Mouse (Mus musculus): ENCODE results near the gene Sult2b1. TPM values are rescaled to one million over a fixed set of nuclear protein-coding genes. Genes with fewer than 3 reads are reported as not detected.

Gene Sult2b1
- polyA plus RNA-seq, 1 experiment = 0.87 TPM

GRCm38 (mm10) chr7:45793969-45794585 is 9.6 kb upstream of the Sult2b1 start:
- no peak overlapping the region for H3K4me3 ChIP-seq (ENCODE audit: insufficient read depth, low read depth, low read length)
- H3K4me1 ChIP-seq (ENCODE audit: control insufficient read depth, insufficient read depth, insufficient read length, low read length) = no peaks in the 10 kb centered on the region
- no peak overlapping the region for H3K27ac ChIP-seq (replicated peaks; ENCODE audit: low read depth, low read length)

GRCm38 (mm10) chr7:45793240-45793639 is 8.8 kb upstream of the Sult2b1 start:
- H3K27ac ChIP-seq (replicated peaks; ENCODE audit: low read depth, low read length) = no peak overlapping the region
- no peaks in the 10 kb centered on the region for H3K4me1 ChIP-seq (ENCODE audit: control insufficient read depth, insufficient read depth, insufficient read length, low read length)
- H3K4me3 ChIP-seq (ENCODE audit: insufficient read depth, low read depth, low read length) = no peak overlapping the region

- H3K4me1 ChIP-seq (ENCODE audit: control insufficient read depth, insufficient read depth, insufficient read length, low read length) = no peaks in the 10 kb centered on the region
- H3K4me3 ChIP-seq (ENCODE audit: insufficient read depth, low read depth, low read length) = no peak overlapping the region
Observed at GRCm38 (mm10) chr7:45791756-45792490, 7.5 kb upstream of the Sult2b1 start.

DNA sequence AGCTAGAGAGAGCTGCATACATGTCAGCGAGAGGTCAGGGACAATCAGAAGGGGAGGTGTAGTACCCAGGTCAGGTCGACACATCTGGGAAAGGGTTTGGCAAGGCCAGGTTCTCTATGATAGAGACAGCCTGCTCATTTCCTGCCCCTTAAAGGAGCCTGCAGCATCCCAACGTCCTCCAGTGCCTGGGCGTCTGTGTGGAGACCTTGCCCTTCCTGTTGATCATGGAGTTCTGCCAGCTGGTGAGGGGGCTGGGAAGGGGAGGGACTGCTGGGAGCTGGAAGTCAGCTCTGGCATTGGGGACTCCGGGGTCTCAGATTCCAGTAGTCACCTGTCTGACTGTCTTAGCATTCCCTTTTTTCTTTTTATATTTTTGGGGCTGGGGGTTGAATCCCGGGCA is 6.3 kb upstream of the Sult2b1 start:
- H3K27ac ChIP-seq (replicated peaks; ENCODE audit: low read depth, low read length) = no peak overlapping the region
- H3K4me3 ChIP-seq (ENCODE audit: insufficient read depth, low read depth, low read length) = no peak overlapping the region
- H3K4me1 ChIP-seq (ENCODE audit: control insufficient read depth, insufficient read depth, insufficient read length, low read length) = no peaks in the 10 kb centered on the region

More at GRCm38 (mm10) chr7:45791756-45792490, 7.5 kb upstream of the Sult2b1 start:
- H3K27ac ChIP-seq (replicated peaks; ENCODE audit: low read depth, low read length) = no peak overlapping the region

DNA sequence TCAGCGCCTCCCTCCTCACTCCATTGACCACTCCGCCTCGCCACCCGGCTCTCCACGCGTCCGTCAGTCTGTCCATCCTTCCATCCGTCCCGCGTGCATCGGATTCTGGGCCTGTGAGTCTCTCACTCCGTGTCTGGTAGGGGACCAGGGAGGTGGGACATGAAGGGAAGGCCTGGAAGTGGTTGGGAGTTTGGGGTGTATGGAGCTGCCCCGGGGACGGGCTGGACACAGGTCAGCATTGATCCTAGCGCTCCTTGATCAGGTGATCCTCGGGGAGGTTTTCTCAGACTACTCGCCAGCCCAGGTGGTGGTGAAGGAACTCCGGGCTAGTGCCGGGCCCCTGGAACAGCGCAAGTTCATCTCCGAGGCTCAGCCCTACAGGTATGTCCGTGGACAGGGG is 3.2 kb upstream of the Sult2b1 start:
- H3K4me1 ChIP-seq (ENCODE audit: control insufficient read depth, insufficient read depth, insufficient read length, low read length) = no peaks in the 10 kb centered on the region
- no peak overlapping the region for H3K27ac ChIP-seq (replicated peaks; ENCODE audit: low read depth, low read length)
- no peak overlapping the region for H3K4me3 ChIP-seq (ENCODE audit: insufficient read depth, low read depth, low read length)

DNA sequence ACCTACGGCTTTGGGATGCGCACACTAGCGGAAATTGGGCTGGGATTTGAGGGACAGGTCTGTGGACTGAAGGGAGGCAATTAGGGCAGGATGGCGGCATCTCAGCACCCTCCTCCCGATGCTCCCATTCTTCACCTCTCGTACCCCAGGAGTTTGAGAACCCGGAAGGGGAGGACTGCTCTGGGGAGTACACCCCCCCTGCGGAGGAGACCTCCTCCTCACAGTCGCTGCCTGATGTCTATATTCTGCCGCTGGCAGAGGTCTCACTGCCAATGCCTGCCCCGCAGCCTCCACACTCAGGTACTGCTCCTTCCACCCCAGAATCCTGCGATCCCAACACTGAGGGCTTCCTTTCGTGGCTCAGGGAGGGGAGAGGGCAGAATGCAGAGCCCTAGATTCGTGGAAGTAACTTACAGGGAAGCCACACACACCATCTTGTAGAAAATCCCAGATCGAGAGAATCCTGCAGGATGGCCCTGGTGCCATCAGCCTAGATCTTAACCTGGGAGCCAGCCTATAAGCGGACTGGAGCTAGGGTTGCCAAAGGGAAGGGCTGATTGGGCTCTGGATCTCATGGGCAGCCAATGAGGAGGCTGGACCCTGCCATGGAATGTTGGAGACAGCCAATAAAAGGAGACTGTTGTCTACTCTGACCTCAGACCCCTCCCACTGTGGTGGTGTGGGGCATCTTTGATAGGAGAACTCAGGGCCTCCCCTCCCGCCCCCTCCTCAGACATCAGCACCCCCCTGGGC is 2.4 kb upstream of the Sult2b1 start:
- no peak overlapping the region for H3K4me3 ChIP-seq (ENCODE audit: insufficient read depth, low read depth, low read length)
- H3K27ac ChIP-seq (replicated peaks; ENCODE audit: low read depth, low read length) = no peak overlapping the region
- peaks cover 6% of the 10 kb centered on the region for H3K4me1 ChIP-seq (ENCODE audit: control insufficient read depth, insufficient read depth, insufficient read length, low read length)

DNA sequence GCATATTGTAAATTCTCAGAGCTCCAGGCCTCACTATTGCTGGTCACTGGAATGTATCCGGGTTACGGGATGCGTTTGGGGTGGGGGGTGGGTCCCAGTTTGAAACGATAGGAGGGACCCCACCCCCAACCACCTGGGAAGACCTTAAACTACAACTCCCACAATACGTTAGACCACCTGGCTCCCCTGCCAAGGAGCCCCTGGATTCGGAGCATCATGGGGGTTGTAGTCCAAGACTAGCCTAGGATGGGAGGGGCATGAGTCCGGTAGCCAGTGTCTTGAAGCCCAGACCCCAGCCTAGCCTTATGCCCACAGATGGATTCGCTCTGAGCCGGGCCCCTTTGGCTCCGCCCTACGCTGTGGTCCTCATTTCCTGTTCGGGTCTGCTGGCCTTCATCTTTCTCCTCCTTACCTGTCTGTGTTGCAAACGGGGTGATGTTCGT is 1.7 kb upstream of the Sult2b1 start:
- H3K4me3 ChIP-seq (ENCODE audit: insufficient read depth, low read depth, low read length) = no peak overlapping the region
- peaks cover 6% of the 10 kb centered on the region for H3K4me1 ChIP-seq (ENCODE audit: control insufficient read depth, insufficient read depth, insufficient read length, low read length)
- H3K27ac ChIP-seq (replicated peaks; ENCODE audit: low read depth, low read length) = no peak overlapping the region

DNA sequence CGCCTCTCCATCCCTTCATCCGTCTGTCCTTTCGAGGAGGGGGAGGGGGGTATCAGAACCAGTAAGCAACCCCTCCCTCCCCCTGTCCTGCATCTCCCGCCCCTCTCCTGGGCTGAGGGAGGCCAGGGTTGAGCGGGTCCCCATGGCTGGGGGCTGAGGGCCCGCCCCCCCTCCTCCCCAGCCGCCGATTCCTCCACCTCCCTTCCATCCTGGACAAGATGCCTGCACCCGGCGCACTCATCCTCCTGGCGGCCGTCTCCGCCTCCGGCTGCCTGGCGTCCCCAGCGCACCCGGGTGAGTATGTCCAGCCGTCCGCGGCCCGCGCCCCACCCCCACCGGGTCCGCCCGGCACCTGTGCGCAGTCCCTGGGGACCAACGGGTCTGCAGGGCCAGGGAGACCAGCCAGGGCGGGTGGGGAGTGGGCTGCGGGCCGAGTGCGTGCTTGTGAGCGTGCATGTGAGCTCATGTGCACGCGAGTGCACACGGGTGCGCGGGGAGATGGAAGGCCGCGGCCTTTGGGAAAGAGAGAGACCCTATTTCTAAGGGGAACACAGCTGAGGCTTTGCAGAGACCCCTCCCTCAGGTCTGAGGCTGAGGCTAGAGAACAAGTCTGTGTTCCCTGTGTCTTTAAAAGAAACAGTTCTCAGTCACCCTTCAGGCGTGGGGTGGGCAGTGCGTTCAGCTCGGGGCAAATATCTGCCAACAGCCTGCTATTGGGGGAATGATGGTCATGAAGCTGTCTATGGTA is 1.1 kb upstream of the Sult2b1 start:
- no peak overlapping the region for H3K27ac ChIP-seq (replicated peaks; ENCODE audit: low read depth, low read length)
- no peak overlapping the region for H3K4me3 ChIP-seq (ENCODE audit: insufficient read depth, low read depth, low read length)
- peaks cover 6% of the 10 kb centered on the region for H3K4me1 ChIP-seq (ENCODE audit: control insufficient read depth, insufficient read depth, insufficient read length, low read length)

GRCm38 (mm10) chr7:45783511-45784091 is 868 bp downstream of the Sult2b1 start, which contains the start of gene Lmtk3:
TSS of gene Lmtk3 (plus strand) at chr7:45783738.
- Histone ChIP-seq H3K4me1 (ENCODE audit: control insufficient read depth, insufficient read depth, insufficient read length, low read length) (peaks cover 6% of the 10 kb centered on the region), H3K27ac (replicated peaks; ENCODE audit: low read depth, low read length) (no peak within 1 kb of the TSS), H3K4me3 (ENCODE audit: insufficient read depth, low read depth, low read length) (peak within 1 kb of the TSS; percentile 48)

DNA sequence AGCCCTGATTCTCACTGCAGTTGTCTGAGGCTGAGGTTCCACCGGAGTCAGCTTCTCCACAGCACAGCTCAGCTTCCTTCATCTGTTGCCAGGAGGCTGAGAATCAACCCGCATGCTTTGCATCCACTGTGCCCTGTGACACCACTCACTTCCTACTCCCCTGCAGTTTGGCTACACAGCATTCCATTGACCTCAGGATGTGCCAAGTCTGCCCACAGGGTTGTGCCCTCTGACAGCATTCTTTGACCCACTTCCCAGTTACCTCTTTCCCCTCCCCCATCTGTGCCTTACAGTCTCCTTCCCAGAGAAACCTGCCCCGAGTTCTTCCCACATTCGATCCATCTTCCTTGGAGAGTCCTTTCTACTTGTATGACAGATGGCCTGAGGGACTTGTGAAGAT is 2.2 kb downstream of the Sult2b1 start:
- H3K4me3 ChIP-seq (ENCODE audit: insufficient read depth, low read depth, low read length) = no peak overlapping the region
- no peak overlapping the region for H3K27ac ChIP-seq (replicated peaks; ENCODE audit: low read depth, low read length)
- H3K4me1 ChIP-seq (ENCODE audit: control insufficient read depth, insufficient read depth, insufficient read length, low read length) = peaks cover 6% of the 10 kb centered on the region

DNA sequence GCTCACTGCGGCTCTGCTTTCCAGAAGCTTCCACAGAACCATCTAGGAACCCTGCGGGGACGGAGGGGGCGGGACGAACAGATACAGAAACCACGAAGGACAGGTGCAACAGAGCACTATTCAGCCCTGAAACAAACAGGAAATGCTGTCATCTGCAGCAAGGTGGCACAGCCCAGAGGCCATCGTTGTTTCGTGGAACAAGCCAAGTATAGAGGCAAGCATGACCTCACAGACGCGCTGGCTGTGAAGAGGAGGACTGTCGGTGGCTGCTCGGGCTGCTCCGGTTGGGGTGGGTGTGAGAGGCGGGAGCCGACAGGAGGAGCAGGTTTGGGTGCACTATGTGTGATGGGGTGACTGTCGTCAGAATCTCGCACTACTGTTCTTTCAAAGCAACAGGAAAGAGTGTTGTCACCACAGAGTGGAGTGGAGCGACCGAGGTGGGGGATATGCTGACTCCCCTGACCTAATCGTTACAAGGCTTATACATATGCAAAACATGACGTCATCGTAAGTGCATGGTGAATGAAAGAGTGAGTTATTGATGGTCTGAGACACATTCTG is 5.3 kb downstream of the Sult2b1 start:
- no peak overlapping the region for H3K27ac ChIP-seq (replicated peaks; ENCODE audit: low read depth, low read length)
- H3K4me3 ChIP-seq (ENCODE audit: insufficient read depth, low read depth, low read length) = no peak overlapping the region
- peaks cover 6% of the 10 kb centered on the region for H3K4me1 ChIP-seq (ENCODE audit: control insufficient read depth, insufficient read depth, insufficient read length, low read length)

DNA sequence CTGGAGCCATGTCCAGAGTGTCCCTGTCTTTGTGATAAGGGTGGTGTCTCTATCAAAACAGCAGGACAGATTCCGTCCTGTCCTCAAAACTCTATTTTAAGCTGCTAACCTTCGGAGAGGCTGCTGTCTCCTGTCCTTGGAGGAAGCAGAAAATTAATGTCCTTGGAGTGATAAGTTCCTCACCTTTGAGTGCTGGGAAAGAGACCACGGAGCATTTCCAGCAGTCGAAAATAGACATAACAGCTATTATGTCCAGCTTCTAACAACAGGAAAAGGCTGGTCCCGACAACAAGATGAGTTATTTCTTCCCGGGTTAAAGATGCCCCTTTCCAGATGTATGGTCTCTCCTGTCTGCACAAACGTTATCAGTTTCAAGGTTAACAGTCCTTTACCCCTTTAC is 9.2 kb downstream of the Sult2b1 start:
- Histone ChIP-seq H3K4me3 (ENCODE audit: insufficient read depth, low read depth, low read length) (no peak overlapping the region), H3K4me1 (ENCODE audit: control insufficient read depth, insufficient read depth, insufficient read length, low read length) (no peaks in the 10 kb centered on the region), H3K27ac (replicated peaks; ENCODE audit: low read depth, low read length) (no peak overlapping the region)

DNA sequence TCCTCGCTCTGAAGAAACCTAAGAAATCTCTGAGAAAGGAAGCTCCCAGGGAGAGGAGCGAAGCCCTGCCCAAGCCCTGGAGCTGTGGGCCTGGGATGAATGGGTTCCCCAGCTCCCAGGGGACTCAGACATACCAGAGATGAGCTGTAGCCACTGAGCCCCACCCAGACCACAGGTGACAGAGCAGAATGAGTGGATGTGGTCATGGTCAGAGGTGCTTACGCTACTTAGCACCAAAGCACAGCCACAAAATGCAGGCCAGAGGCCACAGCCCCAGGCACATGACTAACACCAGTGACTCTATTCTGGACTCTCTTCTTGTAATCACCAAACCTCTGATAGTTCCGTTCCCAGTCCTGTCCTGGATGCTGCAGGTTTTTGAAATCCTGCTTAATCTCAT is 13.4 kb downstream of the Sult2b1 start:
- H3K4me3 ChIP-seq (ENCODE audit: insufficient read depth, low read depth, low read length) = no peak overlapping the region
- H3K4me1 ChIP-seq (ENCODE audit: control insufficient read depth, insufficient read depth, insufficient read length, low read length) = no peaks in the 10 kb centered on the region
- no peak overlapping the region for H3K27ac ChIP-seq (replicated peaks; ENCODE audit: low read depth, low read length)

DNA sequence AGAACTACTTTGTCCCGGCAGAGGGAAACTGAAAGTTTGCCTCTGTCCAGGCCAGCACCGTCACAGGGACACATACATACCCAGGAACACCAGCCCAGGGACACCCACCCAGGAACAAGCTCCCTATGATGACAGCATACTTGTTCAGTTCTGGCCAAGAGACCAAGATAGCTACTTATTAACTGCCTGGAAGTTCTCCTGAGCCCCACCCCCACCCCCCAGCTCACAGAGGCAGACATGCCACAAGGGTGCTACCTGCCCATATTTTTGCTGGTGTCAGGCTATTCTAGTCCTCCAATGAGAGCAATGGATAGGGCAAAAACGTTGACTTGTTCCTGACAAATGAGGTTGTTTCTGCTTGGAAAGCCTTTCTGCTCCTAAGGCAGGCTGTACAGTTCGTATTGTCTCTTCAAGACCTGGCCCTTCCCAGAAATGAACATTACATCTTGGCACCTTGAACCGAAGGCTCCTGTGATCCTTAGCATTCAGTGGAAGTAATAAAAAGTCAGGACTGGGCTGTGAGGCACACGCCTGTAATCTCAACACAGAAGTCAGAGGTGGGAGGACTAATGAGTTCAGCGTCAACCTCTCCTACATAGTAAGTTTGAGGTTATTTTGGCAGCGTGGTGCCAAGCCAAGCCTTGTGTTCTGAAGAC is 13.9 kb downstream of the Sult2b1 start:
- no peaks in the 10 kb centered on the region for H3K4me1 ChIP-seq (ENCODE audit: control insufficient read depth, insufficient read depth, insufficient read length, low read length)
- H3K4me3 ChIP-seq (ENCODE audit: insufficient read depth, low read depth, low read length) = no peak overlapping the region
- no peak overlapping the region for H3K27ac ChIP-seq (replicated peaks; ENCODE audit: low read depth, low read length)

Data from brown adipose tissue, adult 24 weeks (tissue).